In the genomic region with DNA sequence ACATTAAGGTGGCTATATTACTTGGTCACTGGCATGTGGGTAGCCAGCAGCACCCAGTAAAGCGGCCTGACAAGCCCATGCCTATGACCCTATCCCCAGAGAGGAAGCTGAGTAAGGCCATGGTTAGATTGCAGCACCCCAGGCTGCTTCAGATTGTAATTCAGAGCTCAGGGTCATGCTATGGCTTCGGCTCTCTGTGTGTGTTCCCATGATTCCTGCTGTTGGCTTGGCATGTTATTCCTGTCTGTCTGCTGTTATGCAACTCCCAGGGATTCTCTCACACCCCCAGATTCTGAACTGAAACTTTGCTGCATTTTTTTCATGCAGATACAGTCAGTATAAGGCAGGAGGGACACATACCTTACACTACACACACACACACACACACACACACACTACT, we compare ENCODE assay signal across 13 mouse cellular contexts.
"Had no signal": no experiment of that assay in that cellular context is flagged by ENCODE, and none has a peak within 500 bp of the region (broad histone marks: within the 10 kb centered on the region; RNA-seq: fewer than 3 reads in every experiment).

No protein-coding gene starts in this region.

- H3K27ac ChIP-seq: kidney, postnatal 0 days; liver, embryonic 14.5 days had no signal

- H3K4me2 ChIP-seq: liver, embryonic 11.5 days; lung, embryonic 14.5 days; midbrain, embryonic 11.5 days had no signal

- ATAC-seq: liver, postnatal 0 days had no signal

- DNase-seq: kidney, adult 2 months; kidney, postnatal 36 days; liver, postnatal 0 days; lung, embryonic 14.5 days; lung, postnatal 10 days; lung, postnatal 4 days; midbrain, embryonic 14.5 days; thymus, adult 18-20 months; thymus, postnatal 36 days had no signal

- H3K9ac ChIP-seq: liver, embryonic 14.5 days; liver, postnatal 0 days; lung, embryonic 14.5 days had no signal
